Mouse (Mus musculus): ENCODE measurements at regions not wholly inside any gene's neighbourhood (a gene's known extent, or its start where the extent isn't known, plus 50 kb on each side); places are given as distances from the start of the nearest gene placed in this dataset.

GRCm38 (mm10) chr1:166795613-166796012 is 114.0 kb upstream of the Fmo9 start:
- Histone ChIP-seq H3K27ac (ENCODE audit: insufficient read depth, low read length) (no peak overlapping the region), H3K4me1 (ENCODE audit: control insufficient read depth, insufficient read depth, insufficient read length) (no peaks in the 10 kb centered on the region), H3K4me3 (ENCODE audit: extremely low read depth, insufficient read depth, insufficient read length) (no peak overlapping the region), H3K36me3 (ENCODE audit: control insufficient read depth, insufficient read depth, low read length) (no peaks in the 10 kb centered on the region), H3K27me3 (ENCODE audit: control insufficient read depth, insufficient read depth, low read length) (no peaks in the 10 kb centered on the region)
- TF ChIP-seq CTCF (IDR thresholded peaks at IDR 0.05; ENCODE audit: extremely low read depth, insufficient read depth, insufficient read length, insufficient replicate concordance): no peak
- no peak for TF ChIP-seq POLR2A (IDR thresholded peaks at IDR 0.05; ENCODE audit: low read depth, low read length)
- 81% methylated on average over 4 of the region's 4 CpGs for WGBS
- no peak for DNase-seq (ENCODE audit: low read depth in 1 of 2, low spot score in 2 of 2)

- Histone ChIP-seq H3K4me1 (ENCODE audit: control insufficient read depth, insufficient read depth, insufficient read length) (no peaks in the 10 kb centered on the region), H3K4me3 (ENCODE audit: extremely low read depth, insufficient read depth, insufficient read length) (no peak overlapping the region), H3K27ac (ENCODE audit: insufficient read depth, low read length) (no peak overlapping the region), H3K27me3 (ENCODE audit: control insufficient read depth, insufficient read depth, low read length) (no peaks in the 10 kb centered on the region), H3K36me3 (ENCODE audit: control insufficient read depth, insufficient read depth, low read length) (no peaks in the 10 kb centered on the region)
- TF ChIP-seq CTCF (IDR thresholded peaks at IDR 0.05; ENCODE audit: extremely low read depth, insufficient read depth, insufficient read length, insufficient replicate concordance): no peak
- WGBS: 86% methylated on average over 6 of the region's 6 CpGs
- no peak for DNase-seq (ENCODE audit: low read depth in 1 of 2, low spot score in 2 of 2)
These were observed 114.8 kb upstream of the Fmo9 start for GRCm38 (mm10) chr1:166796362-166796925.

DNA sequence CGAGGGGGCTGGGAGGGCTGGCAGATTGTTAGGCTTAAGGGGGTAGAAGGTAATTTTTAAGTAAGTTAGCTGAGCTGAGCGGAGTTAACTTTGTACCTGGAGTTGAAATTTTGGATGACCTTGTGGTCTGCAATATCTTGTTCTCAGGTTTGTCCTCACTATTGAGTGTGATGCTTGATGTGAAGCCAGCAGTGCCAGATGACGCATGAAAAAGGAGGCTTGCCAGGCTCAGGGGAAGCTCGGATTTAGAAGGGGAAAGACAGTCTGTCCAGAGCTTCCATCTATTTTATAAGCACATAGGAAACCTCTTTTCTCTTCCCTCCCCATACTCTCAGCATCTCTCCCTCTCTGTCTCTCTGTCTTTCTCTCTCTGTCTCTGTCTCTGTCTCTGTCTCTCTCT is 115.3 kb upstream of the Fmo9 start:
- Histone ChIP-seq H3K27ac (ENCODE audit: insufficient read depth, low read length) (no peak overlapping the region), H3K36me3 (ENCODE audit: control insufficient read depth, insufficient read depth, low read length) (no peaks in the 10 kb centered on the region), H3K4me1 (ENCODE audit: control insufficient read depth, insufficient read depth, insufficient read length) (no peaks in the 10 kb centered on the region), H3K27me3 (ENCODE audit: control insufficient read depth, insufficient read depth, low read length) (no peaks in the 10 kb centered on the region), H3K4me3 (ENCODE audit: extremely low read depth, insufficient read depth, insufficient read length) (no peak overlapping the region)
- 85% methylated on average over 4 of the region's 4 CpGs for WGBS
- no peak for TF ChIP-seq CTCF (IDR thresholded peaks at IDR 0.05; ENCODE audit: extremely low read depth, insufficient read depth, insufficient read length, insufficient replicate concordance)
- no peak for TF ChIP-seq POLR2A (IDR thresholded peaks at IDR 0.05; ENCODE audit: low read depth, low read length)
- no peak for DNase-seq (ENCODE audit: low read depth in 1 of 2, low spot score in 2 of 2)

DNA sequence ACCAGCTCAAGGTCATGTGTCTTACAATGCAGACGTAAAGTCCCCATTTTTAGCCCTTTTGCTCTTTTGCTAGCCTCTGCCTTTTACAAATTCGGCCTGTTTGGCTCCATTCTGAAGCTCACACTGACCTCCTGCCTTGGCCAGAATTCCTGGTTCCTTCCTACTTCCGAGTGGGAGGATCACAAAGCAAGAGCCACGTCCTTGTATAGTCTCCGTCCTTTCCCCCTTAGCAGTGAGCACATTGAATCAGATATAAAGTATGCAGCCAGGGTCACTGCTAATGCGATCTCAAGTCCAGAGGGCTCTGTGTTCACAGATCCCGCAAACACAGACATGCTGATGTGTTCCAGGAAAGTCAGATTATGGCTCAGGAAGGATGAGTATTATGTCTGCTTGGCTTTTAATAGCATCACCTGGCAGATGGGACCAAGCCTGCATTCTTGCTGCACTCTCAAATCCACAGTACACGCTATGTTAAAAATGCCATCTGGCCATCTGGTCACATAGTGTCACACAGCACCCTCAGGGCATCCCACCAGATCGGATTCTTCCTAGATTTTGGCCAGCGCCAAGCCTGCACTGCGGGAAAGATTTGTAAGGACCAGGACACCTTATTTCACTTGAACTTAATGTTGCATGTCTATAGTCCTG is 119.4 kb upstream of the Fmo9 start:
- no peak overlapping the region for H3K27ac ChIP-seq (ENCODE audit: insufficient read depth, low read length)
- no peaks in the 10 kb centered on the region for H3K27me3 ChIP-seq (ENCODE audit: control insufficient read depth, insufficient read depth, low read length)
- H3K4me3 ChIP-seq (ENCODE audit: extremely low read depth, insufficient read depth, insufficient read length): no peak overlapping the region
- H3K36me3 ChIP-seq (ENCODE audit: control insufficient read depth, insufficient read depth, low read length): no peaks in the 10 kb centered on the region
- 88% methylated on average over 11 of the region's 11 CpGs for WGBS
- DNase-seq (ENCODE audit: low read depth in 1 of 2, low spot score in 2 of 2): no peak
- TF ChIP-seq POLR2A (IDR thresholded peaks at IDR 0.05; ENCODE audit: low read depth, low read length) (no peak), CTCF (IDR thresholded peaks at IDR 0.05; ENCODE audit: extremely low read depth, insufficient read depth, insufficient read length, insufficient replicate concordance) (no peak)
- no peaks in the 10 kb centered on the region for H3K4me1 ChIP-seq (ENCODE audit: control insufficient read depth, insufficient read depth, insufficient read length)

- Histone ChIP-seq H3K36me3 (ENCODE audit: control insufficient read depth, insufficient read depth, low read length) (no peaks in the 10 kb centered on the region), H3K4me1 (ENCODE audit: control insufficient read depth, insufficient read depth, insufficient read length) (no peaks in the 10 kb centered on the region), H3K27ac (ENCODE audit: insufficient read depth, low read length) (no peak overlapping the region), H3K27me3 (ENCODE audit: control insufficient read depth, insufficient read depth, low read length) (no peaks in the 10 kb centered on the region), H3K4me3 (ENCODE audit: extremely low read depth, insufficient read depth, insufficient read length) (no peak overlapping the region)
- TF ChIP-seq POLR2A (IDR thresholded peaks at IDR 0.05; ENCODE audit: low read depth, low read length) (no peak), CTCF (IDR thresholded peaks at IDR 0.05; ENCODE audit: extremely low read depth, insufficient read depth, insufficient read length, insufficient replicate concordance) (no peak)
- no peak for DNase-seq (ENCODE audit: low read depth in 1 of 2, low spot score in 2 of 2)
- 57% methylated on average over 4 of the region's 4 CpGs for WGBS
These were observed 120.3 kb upstream of the Fmo9 start for GRCm38 (mm10) chr1:166801929-166802328.

GRCm38 (mm10) chr1:166803928-166804327 is 122.3 kb upstream of the Fmo9 start:
- Histone ChIP-seq H3K27ac (ENCODE audit: insufficient read depth, low read length) (no peak overlapping the region), H3K4me1 (ENCODE audit: control insufficient read depth, insufficient read depth, insufficient read length) (no peaks in the 10 kb centered on the region), H3K36me3 (ENCODE audit: control insufficient read depth, insufficient read depth, low read length) (no peaks in the 10 kb centered on the region), H3K4me3 (ENCODE audit: extremely low read depth, insufficient read depth, insufficient read length) (no peak overlapping the region), H3K27me3 (ENCODE audit: control insufficient read depth, insufficient read depth, low read length) (no peaks in the 10 kb centered on the region)
- WGBS: 61% methylated on average over 2 of the region's 2 CpGs
- no peak for TF ChIP-seq CTCF (IDR thresholded peaks at IDR 0.05; ENCODE audit: extremely low read depth, insufficient read depth, insufficient read length, insufficient replicate concordance)
- no peak for TF ChIP-seq POLR2A (IDR thresholded peaks at IDR 0.05; ENCODE audit: low read depth, low read length)
- DNase-seq (ENCODE audit: low read depth in 1 of 2, low spot score in 2 of 2): no peak

GRCm38 (mm10) chr1:166804333-166804732 is 122.7 kb upstream of the Fmo9 start:
- no peaks in the 10 kb centered on the region for H3K4me1 ChIP-seq (ENCODE audit: control insufficient read depth, insufficient read depth, insufficient read length)
- WGBS: 73% methylated on average over 1 of the region's 1 CpGs

More at GRCm38 (mm10) chr1:166804333-166804732, 122.7 kb upstream of the Fmo9 start:
- no peaks in the 10 kb centered on the region for H3K27me3 ChIP-seq (ENCODE audit: control insufficient read depth, insufficient read depth, low read length)
- no peaks in the 10 kb centered on the region for H3K36me3 ChIP-seq (ENCODE audit: control insufficient read depth, insufficient read depth, low read length)
- no peak for DNase-seq (ENCODE audit: low read depth in 1 of 2, low spot score in 2 of 2)
- no peak for TF ChIP-seq CTCF (IDR thresholded peaks at IDR 0.05; ENCODE audit: extremely low read depth, insufficient read depth, insufficient read length, insufficient replicate concordance)
- TF ChIP-seq POLR2A (IDR thresholded peaks at IDR 0.05; ENCODE audit: low read depth, low read length): no peak
- H3K27ac ChIP-seq (ENCODE audit: insufficient read depth, low read length): no peak overlapping the region
- no peak overlapping the region for H3K4me3 ChIP-seq (ENCODE audit: extremely low read depth, insufficient read depth, insufficient read length)
